In genomic region chr5:105731173-105731626, GRCm38 (mm10) we compare ENCODE assay signal across 8 mouse cellular contexts. TPM values are rescaled to one million over a fixed set of nuclear protein-coding genes. Genes with fewer than 3 reads are reported as not detected.
A peak's percentile ranks its signal among the peaks of the same experiment; 100 is the strongest.
DNase-seq lines count a peak whose midpoint lies in the region; ATAC-seq and TF ChIP-seq lines count a peak whose summit lies in the region.

No protein-coding gene starts in this region.

- peak; percentile 73; the same call in 1 of the 2 replicates for ATAC-seq in heart, embryonic 12.5 days (ENCODE audit: insufficient number of reproducible peaks, low FRiP score)
- no peak for ATAC-seq in heart, embryonic 15.5 days (replicated peaks; ENCODE audit: insufficient number of reproducible peaks, insufficient read depth, low FRiP score, low read depth)
- peak; percentile 67 for ATAC-seq in liver, embryonic 15.5 days (ENCODE audit: insufficient read depth)
- ATAC-seq in neural tube, embryonic 14.5 days (ENCODE audit: low read depth), result no peak

- no peaks in the 10 kb centered on the region for H3K9me3 ChIP-seq in heart, embryonic 12.5 days (replicated peaks)
- H3K9me3 ChIP-seq in heart, embryonic 15.5 days (replicated peaks), result no peaks in the 10 kb centered on the region
- H3K9me3 ChIP-seq in liver, embryonic 15.5 days (replicated peaks), result no peaks in the 10 kb centered on the region
- H3K9me3 ChIP-seq in neural tube, embryonic 14.5 days (ENCODE audit: control insufficient read depth, low read length), result no peaks in the 10 kb centered on the region

- no peak overlapping the region for H3K27ac ChIP-seq in heart, embryonic 12.5 days (ENCODE audit: poor library complexity, severe bottlenecking)
- H3K27ac ChIP-seq in bone marrow, adult 2 months (ENCODE audit: control insufficient read depth, insufficient read depth, low read depth, low read length, poor library complexity), result no peak overlapping the region
- no peak overlapping the region for H3K27ac ChIP-seq in heart, embryonic 15.5 days
- H3K27ac ChIP-seq in liver, embryonic 15.5 days (replicated peaks), result peak overlapping the region; percentile 53
- H3K27ac ChIP-seq in neural tube, embryonic 14.5 days (ENCODE audit: low read depth, low read length), result no peak overlapping the region

- H3K4me3 ChIP-seq in heart, embryonic 12.5 days, result peak overlapping the region; percentile 64
- H3K4me3 ChIP-seq in bone marrow, adult 2 months (replicated peaks; ENCODE audit: control insufficient read depth, low read depth, low read length), result peak overlapping the region; percentile 57
- peak overlapping the region; percentile 66 for H3K4me3 ChIP-seq in heart, embryonic 15.5 days
- H3K4me3 ChIP-seq in liver, embryonic 15.5 days (replicated peaks), result peak overlapping the region; percentile 78
- H3K4me3 ChIP-seq in neural tube, embryonic 14.5 days (ENCODE audit: low read depth, low read length), result no peak overlapping the region

- TF ChIP-seq CTCF in bone marrow, adult 2 months (IDR thresholded peaks at IDR 0.05; ENCODE audit: control insufficient read depth, insufficient read depth, low read length), result no peak

- peak overlapping the region; percentile 98 for H3K4me2 ChIP-seq in heart, embryonic 12.5 days
- H3K4me2 ChIP-seq in heart, embryonic 15.5 days, result peak overlapping the region; percentile 99
- peak overlapping the region; percentile 98 for H3K4me2 ChIP-seq in liver, embryonic 15.5 days
- H3K4me2 ChIP-seq in neural tube, embryonic 14.5 days (ENCODE audit: low read depth, low read length), result peak overlapping the region; percentile 83

- TF ChIP-seq POLR2A in bone marrow, adult 2 months (IDR thresholded peaks at IDR 0.05; ENCODE audit: borderline replicate concordance, control insufficient read depth, low read depth, low read length), result no peak

- H3K27me3 ChIP-seq in heart, embryonic 12.5 days (replicated peaks), result peaks cover 30% of the 10 kb centered on the region
- peaks cover 7% of the 10 kb centered on the region; the same call in 1 of the 2 replicates for H3K27me3 ChIP-seq in heart, embryonic 15.5 days
- H3K27me3 ChIP-seq in liver, embryonic 15.5 days, result no peaks in the 10 kb centered on the region
- H3K27me3 ChIP-seq in neural tube, embryonic 14.5 days (ENCODE audit: control insufficient read depth, insufficient read depth, low read length), result no peaks in the 10 kb centered on the region

- H3K36me3 ChIP-seq in heart, embryonic 12.5 days, result 0 out of 2 replicates have a peak, but pooled peaks cover 2% of the 10 kb centered on the region
- no peaks in the 10 kb centered on the region for H3K36me3 ChIP-seq in heart, embryonic 15.5 days
- no peaks in the 10 kb centered on the region for H3K36me3 ChIP-seq in liver, embryonic 15.5 days (replicated peaks)
- no peaks in the 10 kb centered on the region for H3K36me3 ChIP-seq in neural tube, embryonic 14.5 days (ENCODE audit: control insufficient read depth, insufficient read depth, low read length)

- WGBS in heart, embryonic 12.5 days, result 20% methylated on average over 16 of the region's 16 CpGs
- 3% methylated on average over 16 of the region's 16 CpGs for WGBS in bone marrow, adult 2 months
- WGBS in heart, embryonic 15.5 days, result 20% methylated on average over 16 of the region's 16 CpGs
- WGBS in liver, embryonic 15.5 days (ENCODE audit: insufficient replicate concordance), result 7% methylated on average over 16 of the region's 16 CpGs
- 24% methylated on average over 16 of the region's 16 CpGs for WGBS in neural tube, embryonic 14.5 days

- peaks cover 7% of the 10 kb centered on the region for H3K4me1 ChIP-seq in heart, embryonic 12.5 days (replicated peaks)
- peaks cover 2% of the 10 kb centered on the region for H3K4me1 ChIP-seq in bone marrow, adult 2 months (ENCODE audit: control insufficient read depth, insufficient read depth, low read length)
- peaks cover 20% of the 10 kb centered on the region for H3K4me1 ChIP-seq in heart, embryonic 15.5 days (replicated peaks)
- H3K4me1 ChIP-seq in liver, embryonic 15.5 days (replicated peaks), result peaks cover 45% of the 10 kb centered on the region
- peaks cover 19% of the 10 kb centered on the region for H3K4me1 ChIP-seq in neural tube, embryonic 14.5 days (ENCODE audit: control insufficient read depth, insufficient read depth, low read length)

- no peak for DNase-seq in heart, postnatal 36 days
- no peak for DNase-seq in gastrocnemius, postnatal 4 days (ENCODE audit: low spot score in 2 of 2)
- DNase-seq in cerebellum, adult 9-10 months, result no peak

- H3K9ac ChIP-seq in heart, embryonic 12.5 days, result peak overlapping the region; percentile 24; the same call in 1 of the 2 replicates
- peak overlapping the region; percentile 67; the same call in 1 of the 2 replicates for H3K9ac ChIP-seq in heart, embryonic 15.5 days
- H3K9ac ChIP-seq in liver, embryonic 15.5 days, result peak overlapping the region; percentile 70
- H3K9ac ChIP-seq in neural tube, embryonic 14.5 days (replicated peaks; ENCODE audit: low read depth, low read length), result no peak overlapping the region

- intact Hi-C loops in heart, postnatal 36 days (cut with DNase I), result loop anchor here (5.0 kb wide), 1 partner anchor 71 kb away; no protein-coding TSS in a partner anchor

RNA-seq across cellular contexts. Expression of gene Lrrc8d, which starts 31.4 kb away (rescaled TPM):
- polyA plus RNA-seq in heart, embryonic 12.5 days (2016; fragmentation: Nextera tagmentation; extraction: Ambion mirVana), result 10.5 and 10.7 TPM in 2 replicates
- total RNA-seq in heart, postnatal 36 days (2021), result 1 to 10 TPM; 8.6 to 9.8 TPM
- 11.8 and 20.5 TPM in 2 replicates for polyA plus RNA-seq in bone marrow, adult 2 months (2011; ENCODE audit: insufficient read depth, insufficient read length, low replicate concordance, missing spikeins)
- 7.4 and 9.1 TPM in 2 replicates for polyA plus RNA-seq in heart, embryonic 15.5 days (2015; fragmentation: Nextera tagmentation; extraction: Ambion mirVana)
- polyA plus RNA-seq in liver, embryonic 15.5 days (2015; fragmentation: Nextera tagmentation; extraction: Ambion mirVana), result 8.1 and 8.4 TPM in 2 replicates
- 35.7 and 44.3 TPM in 2 replicates for polyA plus RNA-seq in neural tube, embryonic 14.5 days (2014; fragmentation: Nextera tagmentation; extraction: Ambion mirVana)
- total RNA-seq in gastrocnemius, postnatal 4 days (2021), result 10 to 100 TPM; 13.8 to 19.2 TPM

Comparison
In these comparisons a context has a peak if more than half of its experiments do, and no peak if none do; other contexts are left out.
1. ATAC-seq: peak in heart, embryonic 12.5 days (single experiment) and liver, embryonic 15.5 days (single experiment); none in heart, embryonic 15.5 days (single experiment) and neural tube, embryonic 14.5 days (single experiment).
2. Peak in every context shown above with its lines, with median percentiles within 50 percentile points of each other: H3K4me2 ChIP-seq.